Comparison of ENCODE assay signal across 8 mouse cellular contexts in genomic region chr16:90727233-90728115, GRCm38 (mm10). TPM values are rescaled to one million over a fixed set of nuclear protein-coding genes. Genes with fewer than 3 reads are reported as not detected.
DNase-seq lines count a peak whose midpoint lies in the region; ATAC-seq and TF ChIP-seq lines count a peak whose summit lies in the region.

TSS of gene Mis18a (minus strand) at chr16:90727404.

- peak within 1 kb of the TSS; percentile 83 for H3K9ac ChIP-seq in heart, embryonic 12.5 days
- peak within 1 kb of the TSS; percentile 78 for H3K9ac ChIP-seq in kidney, postnatal 0 days (ENCODE audit: low read depth, low read length)
- peak within 1 kb of the TSS; percentile 91 for H3K9ac ChIP-seq in liver, embryonic 11.5 days (ENCODE audit: low read depth, low read length)
- peak within 1 kb of the TSS; percentile 77 for H3K9ac ChIP-seq in stomach, embryonic 14.5 days (replicated peaks; ENCODE audit: low read depth, low read length)

- peak; percentile 98 for ATAC-seq in erythroid progenitor cell, adult 5-6 weeks (replicated peaks; ENCODE audit: low FRiP score, poor library complexity, severe bottlenecking)
- peak; percentile 95 for ATAC-seq in heart, embryonic 12.5 days (ENCODE audit: insufficient number of reproducible peaks, low FRiP score)
- peak; percentile 95 for ATAC-seq in kidney, postnatal 0 days (replicated peaks; ENCODE audit: low FRiP score, low read depth)
- peak; percentile 94 for ATAC-seq in liver, embryonic 11.5 days (replicated peaks; ENCODE audit: low FRiP score)
- peak; percentile 95 for ATAC-seq in stomach, embryonic 14.5 days (ENCODE audit: insufficient number of reproducible peaks, insufficient read depth, low FRiP score, low read depth)

- peak; percentile 96 for DNase-seq in CD4-positive helper T cell, adult 2 months (ENCODE audit: low read depth, low spot score)
- peak; percentile 93 for DNase-seq in brain, embryonic 18.5 days (ENCODE audit: low read depth, low spot score)
- peak; percentile 98 for DNase-seq in kidney, postnatal 0 days (ENCODE audit: low spot score)
- peak; percentile 94 for DNase-seq in liver, embryonic 11.5 days (ENCODE audit: low spot score)
- peak; percentile 97 for DNase-seq in naive thymus-derived CD4-positive, alpha-beta T cell, adult 2 months (ENCODE audit: low read depth)

- TF ChIP-seq CTCF in kidney, postnatal 0 days (IDR thresholded peaks at IDR 0.05; ENCODE audit: low read depth), result peak; percentile 36; the same call in 1 of the 2 replicates

- H3K27me3 ChIP-seq in heart, embryonic 12.5 days (replicated peaks), result no peaks in the 10 kb centered on the region
- no peaks in the 10 kb centered on the region for H3K27me3 ChIP-seq in kidney, postnatal 0 days (ENCODE audit: insufficient read depth, low read length)
- no peaks in the 10 kb centered on the region for H3K27me3 ChIP-seq in liver, embryonic 11.5 days (replicated peaks; ENCODE audit: control insufficient read depth, insufficient read depth, low read length)
- no peaks in the 10 kb centered on the region for H3K27me3 ChIP-seq in stomach, embryonic 14.5 days (ENCODE audit: control insufficient read depth, insufficient read depth, low read length)

- H3K9me3 ChIP-seq in heart, embryonic 12.5 days (replicated peaks), result peaks cover 8% of the 10 kb centered on the region
- H3K9me3 ChIP-seq in kidney, postnatal 0 days (replicated peaks; ENCODE audit: low read length), result no peaks in the 10 kb centered on the region
- H3K9me3 ChIP-seq in liver, embryonic 11.5 days (ENCODE audit: control insufficient read depth, low read length), result peaks cover 2% of the 10 kb centered on the region; the same call in 1 of the 2 replicates
- H3K9me3 ChIP-seq in stomach, embryonic 14.5 days (ENCODE audit: control insufficient read depth, low read depth, low read length), result no peaks in the 10 kb centered on the region

- H3K4me2 ChIP-seq in heart, embryonic 12.5 days, result peak within 1 kb of the TSS; percentile 98
- peak within 1 kb of the TSS; percentile 97 for H3K4me2 ChIP-seq in kidney, postnatal 0 days (ENCODE audit: low read length)
- H3K4me2 ChIP-seq in liver, embryonic 11.5 days, result peak within 1 kb of the TSS; percentile 93
- H3K4me2 ChIP-seq in stomach, embryonic 14.5 days (replicated peaks; ENCODE audit: low read depth, low read length), result peak within 1 kb of the TSS; percentile 94

- H3K4me3 ChIP-seq in heart, embryonic 12.5 days, result peak within 1 kb of the TSS; percentile 80
- peak within 1 kb of the TSS; percentile 87 for H3K4me3 ChIP-seq in kidney, postnatal 0 days (replicated peaks; ENCODE audit: low read depth, low read length)
- peak within 1 kb of the TSS; percentile 98 for H3K4me3 ChIP-seq in liver, embryonic 11.5 days (ENCODE audit: low read depth, low read length)
- peak within 1 kb of the TSS; percentile 91 for H3K4me3 ChIP-seq in stomach, embryonic 14.5 days (ENCODE audit: low read depth, low read length)

- peak within 1 kb of the TSS; percentile 75 for H3K27ac ChIP-seq in heart, embryonic 12.5 days (ENCODE audit: poor library complexity, severe bottlenecking)
- no peak within 1 kb of the TSS; the same call in 1 of the 2 replicates for H3K27ac ChIP-seq in kidney, postnatal 0 days
- peak within 1 kb of the TSS; percentile 54; the same call in 1 of the 2 replicates for H3K27ac ChIP-seq in liver, embryonic 11.5 days (ENCODE audit: low read depth, low read length)
- peak within 1 kb of the TSS; percentile 61; the same call in 1 of the 2 replicates for H3K27ac ChIP-seq in stomach, embryonic 14.5 days (ENCODE audit: low read length)

- peaks cover 7% of the 10 kb centered on the region for H3K4me1 ChIP-seq in heart, embryonic 12.5 days (replicated peaks)
- H3K4me1 ChIP-seq in kidney, postnatal 0 days (replicated peaks; ENCODE audit: insufficient read depth, low read length), result peaks cover 8% of the 10 kb centered on the region; the same call in 1 of the 2 replicates
- peaks cover 9% of the 10 kb centered on the region for H3K4me1 ChIP-seq in liver, embryonic 11.5 days (replicated peaks; ENCODE audit: control insufficient read depth, insufficient read depth, low read length)
- peaks cover 6% of the 10 kb centered on the region; the same call in 1 of the 2 replicates for H3K4me1 ChIP-seq in stomach, embryonic 14.5 days (ENCODE audit: control insufficient read depth, insufficient read depth, low read length)

- H3K36me3 ChIP-seq in heart, embryonic 12.5 days, result peaks cover 19% of the 10 kb centered on the region
- no peaks in the 10 kb centered on the region for H3K36me3 ChIP-seq in kidney, postnatal 0 days (ENCODE audit: insufficient read depth, low read length)
- no peaks in the 10 kb centered on the region; the same call in 1 of the 2 replicates for H3K36me3 ChIP-seq in liver, embryonic 11.5 days (ENCODE audit: control insufficient read depth, insufficient read depth, low read length)
- peaks cover 6% of the 10 kb centered on the region for H3K36me3 ChIP-seq in stomach, embryonic 14.5 days (ENCODE audit: control insufficient read depth, insufficient read depth, low read length)

- 2% methylated on average over 53 of the region's 53 CpGs for WGBS in heart, embryonic 12.5 days
- under 1% methylated on average over 53 of the region's 53 CpGs for WGBS in kidney, postnatal 0 days
- 2% methylated on average over 53 of the region's 53 CpGs for WGBS in liver, embryonic 11.5 days
- WGBS in stomach, embryonic 14.5 days, result 2% methylated on average over 53 of the region's 53 CpGs

RNA-seq across cellular contexts. Expression of gene Mis18a, which starts in this region (rescaled TPM):
- total RNA-seq in erythroid progenitor cell, adult 5-6 weeks (2015; ENCODE audit: low replicate concordance), result 40.4 and 43.6 TPM in 2 replicates
- total RNA-seq in erythroid progenitor cell, adult 5-6 weeks (2017; ENCODE audit: low replicate concordance), result 8.9 and 25.4 TPM in 2 replicates
- polyA plus RNA-seq in heart, embryonic 12.5 days (2016; fragmentation: Nextera tagmentation; extraction: Ambion mirVana), result 36.9 and 38.9 TPM in 2 replicates
- polyA plus RNA-seq in kidney, postnatal 0 days (2015; fragmentation: Nextera tagmentation; extraction: Ambion mirVana), result 41.4 and 44.5 TPM in 2 replicates
- polyA plus RNA-seq in liver, embryonic 11.5 days (2014; fragmentation: Nextera tagmentation; extraction: Ambion mirVana), result 78.1 and 81.0 TPM in 2 replicates
- 61.8 and 62.3 TPM in 2 replicates for polyA plus RNA-seq in stomach, embryonic 14.5 days (2014; fragmentation: Nextera tagmentation; extraction: Ambion mirVana)
